21 mouse cellular contexts compared by ENCODE assay signal in the genomic region with DNA sequence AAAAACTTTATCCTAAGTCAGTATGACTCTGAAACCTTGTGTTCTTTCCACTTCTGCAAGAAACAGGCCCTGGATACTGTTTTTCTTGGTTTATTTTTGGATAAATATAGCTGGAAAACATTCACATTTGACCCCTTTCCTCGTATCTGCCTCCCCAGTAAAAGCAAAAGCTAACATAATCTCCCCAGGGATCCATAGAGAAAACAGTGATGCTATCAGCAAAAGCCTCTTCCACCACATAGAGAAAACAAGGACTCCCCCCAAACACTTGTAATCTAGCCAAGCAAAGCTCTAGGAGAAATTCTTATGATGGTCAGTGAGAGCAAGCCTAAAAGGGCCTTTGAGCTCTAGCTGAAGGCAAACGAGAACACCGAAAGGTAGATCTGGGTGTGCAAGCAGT.
DNase-seq lines count a peak whose midpoint lies in the region; ATAC-seq lines count a peak whose summit lies in the region.
"Had no signal": no experiment of that assay in that cellular context is flagged by ENCODE, and none has a peak within 500 bp of the region (broad histone marks: within the 10 kb centered on the region; RNA-seq: fewer than 3 reads in every experiment).

No protein-coding gene starts in this region.

- H3K27ac ChIP-seq in embryonic facial prominence, embryonic 14.5 days (replicated peaks; ENCODE audit: low read depth, low read length): no peak overlapping the region
- no peak overlapping the region for H3K27ac ChIP-seq in embryonic facial prominence, embryonic 10.5 days (replicated peaks)
- H3K27ac ChIP-seq in kidney, embryonic 15.5 days: peak overlapping the region; percentile 54; the same call in 1 of the 2 replicates
- H3K27ac ChIP-seq: embryonic facial prominence, embryonic 15.5 days; forebrain, embryonic 10.5 days; heart, embryonic 10.5 days; hindbrain, postnatal 0 days had no signal

- H3K9me3 ChIP-seq in embryonic facial prominence, embryonic 14.5 days (ENCODE audit: control insufficient read depth, low read length): no peaks in the 10 kb centered on the region
- no peaks in the 10 kb centered on the region for H3K9me3 ChIP-seq in embryonic facial prominence, embryonic 10.5 days
- no peaks in the 10 kb centered on the region for H3K9me3 ChIP-seq in kidney, embryonic 15.5 days (replicated peaks)
- H3K9me3 ChIP-seq: embryonic facial prominence, embryonic 15.5 days; forebrain, embryonic 10.5 days; heart, embryonic 10.5 days had no signal

- DNase-seq in embryonic facial prominence, embryonic 14.5 days (ENCODE audit: low spot score): peak; percentile 27
- DNase-seq in embryonic facial prominence, embryonic 10.5 days (ENCODE audit: low spot score): no peak
- DNase-seq in heart, adult 8-10 months (ENCODE audit: low spot score): peak; percentile 32
- no peak for DNase-seq in heart, postnatal 25 days (ENCODE audit: low spot score)
- DNase-seq in kidney, adult 18-20 months: no peak
- DNase-seq in adipocyte (ENCODE audit: low spot score): peak; percentile 4
- no peak for DNase-seq in ovary, postnatal 10 days (ENCODE audit: low spot score)
- DNase-seq: adrenal gland, postnatal 14 days; B cell, adult 2 months; cerebellum, adult 18-20 months; cerebellum, adult 9-11 months; cerebellum, postnatal 36 days; gastrocnemius, postnatal 10 days; heart, postnatal 10 days had no signal

- intact Hi-C loops in heart, postnatal 25 days (cut with DNase I): no loop called here

- H3K4me2 ChIP-seq in embryonic facial prominence, embryonic 14.5 days (ENCODE audit: low read depth, low read length): no peak overlapping the region
- no peak overlapping the region for H3K4me2 ChIP-seq in kidney, embryonic 15.5 days
- H3K4me2 ChIP-seq: embryonic facial prominence, embryonic 15.5 days had no signal

- no peak overlapping the region for H3K4me3 ChIP-seq in embryonic facial prominence, embryonic 14.5 days (ENCODE audit: low read depth, low read length)
- H3K4me3 ChIP-seq in embryonic facial prominence, embryonic 10.5 days: no peak overlapping the region
- H3K4me3 ChIP-seq in kidney, embryonic 15.5 days (replicated peaks): no peak overlapping the region
- H3K4me3 ChIP-seq: embryonic facial prominence, embryonic 15.5 days; erythroblast, embryonic 14.5 days; forebrain, embryonic 10.5 days; heart, embryonic 10.5 days had no signal

- no peaks in the 10 kb centered on the region for H3K4me1 ChIP-seq in embryonic facial prominence, embryonic 14.5 days (ENCODE audit: control insufficient read depth, insufficient read depth, low read length)
- H3K4me1 ChIP-seq in embryonic facial prominence, embryonic 10.5 days: no peaks in the 10 kb centered on the region
- H3K4me1 ChIP-seq in kidney, embryonic 15.5 days: 0 out of 2 replicates have a peak, but pooled peaks cover 3% of the 10 kb centered on the region
- H3K4me1 ChIP-seq: embryonic facial prominence, embryonic 15.5 days; forebrain, embryonic 10.5 days had no signal

- H3K9ac ChIP-seq in embryonic facial prominence, embryonic 14.5 days (ENCODE audit: low read depth, low read length): no peak overlapping the region
- H3K9ac ChIP-seq in kidney, embryonic 15.5 days: no peak overlapping the region
- H3K9ac ChIP-seq: embryonic facial prominence, embryonic 15.5 days had no signal

- no peaks in the 10 kb centered on the region for H3K27me3 ChIP-seq in embryonic facial prominence, embryonic 14.5 days (replicated peaks; ENCODE audit: control insufficient read depth, insufficient read depth, low read length)
- no peaks in the 10 kb centered on the region for H3K27me3 ChIP-seq in embryonic facial prominence, embryonic 10.5 days (replicated peaks; ENCODE audit: low read depth, poor library complexity, severe bottlenecking)
- 0 out of 2 replicates have a peak, but pooled peaks cover 17% of the 10 kb centered on the region for H3K27me3 ChIP-seq in kidney, embryonic 15.5 days
- H3K27me3 ChIP-seq: embryonic facial prominence, embryonic 15.5 days had no signal

- H3K36me3 ChIP-seq in embryonic facial prominence, embryonic 14.5 days (ENCODE audit: control insufficient read depth, insufficient read depth, low read length): no peaks in the 10 kb centered on the region
- H3K36me3 ChIP-seq in embryonic facial prominence, embryonic 10.5 days (replicated peaks): no peaks in the 10 kb centered on the region
- H3K36me3 ChIP-seq in kidney, embryonic 15.5 days: no peaks in the 10 kb centered on the region
- H3K36me3 ChIP-seq: embryonic facial prominence, embryonic 15.5 days; forebrain, embryonic 10.5 days; heart, embryonic 10.5 days had no signal

- 74% methylated on average over 3 of the region's 3 CpGs for WGBS in embryonic facial prominence, embryonic 14.5 days
- 78% methylated on average over 3 of the region's 3 CpGs for WGBS in embryonic facial prominence, embryonic 10.5 days
- WGBS in kidney, embryonic 15.5 days: 64% methylated on average over 3 of the region's 3 CpGs

- no peak for ATAC-seq in embryonic facial prominence, embryonic 14.5 days (ENCODE audit: low read depth)
- no peak for ATAC-seq in kidney, embryonic 15.5 days (replicated peaks; ENCODE audit: low FRiP score)
- ATAC-seq: forebrain, embryonic 14.5 days; hindbrain, postnatal 0 days had no signal

Comparison
In these comparisons a context has a peak if more than half of its experiments do, and no peak if none do; other contexts are left out.
1. DNase-seq: peak in embryonic facial prominence, embryonic 14.5 days (single experiment), heart, adult 8-10 months (single experiment) and adipocyte (single experiment); none in embryonic facial prominence, embryonic 10.5 days (single experiment), heart, postnatal 25 days (single experiment), kidney, adult 18-20 months (single experiment) and ovary, postnatal 10 days (single experiment).